Mouse (Mus musculus) T-cell, adult 66 days (primary cell): Measurements from ENCODE around the gene Mettl16. TPM values are rescaled to one million over a fixed set of nuclear protein-coding genes. Genes with fewer than 3 reads are reported as not detected.

ENCODE experiments used
- total RNA-seq, 2 experiments: library from RNA; stranded (reverse); gene quantifications; 3 replicates in 1 of 2; 4 replicates in 1 of 2; pipeline ENCODE4 v1.2.4; 2023

The Mettl16 gene
- total RNA-seq = 10 to 100 TPM; 46.9 to 50.0 TPM

GRCm38 (mm10) chr11:74770595-74771207, at the start of gene Mettl16:
Mettl16 (plus strand) TSS chr11:74770830.

GRCm38 (mm10) chr11:74724235-74724791, 46.3 kb upstream of the Mettl16 start, which contains the start of gene Pafah1b1:
Pafah1b1 (minus strand) TSS chr11:74724670.

GRCm38 (mm10) chr11:74830256-74831161, 59.9 kb downstream of the Mettl16 start, which contains the start of gene Mnt:
Mnt (plus strand) TSS chr11:74830920.

Other genes starting within 250 kb of the Mettl16 start
- 1 to 10 TPM; 6.4 to 9.5 TPM for gene Rap1gap2, start 159.9 kb upstream of the Mettl16 start, total RNA-seq
- not detected for gene Ccdc92b, start 151.2 kb upstream of the Mettl16 start, total RNA-seq
- 10 to 100 TPM; 42.8 to 46.7 TPM for gene Cluh, start 121.3 kb upstream of the Mettl16 start, total RNA-seq
- 100 to 1,000 TPM; 124 to 139 TPM for gene Pafah1b1, start 46.2 kb upstream of the Mettl16 start, total RNA-seq
- 10 to 100 TPM; 56.1 to 56.8 TPM for gene Mnt, start 60.1 kb downstream of the Mettl16 start, total RNA-seq
- 10 to 100 TPM in 1 of 2 experiments, 1 to 10 TPM in 1; 6.8 to 12.1 TPM for gene Sgsm2, start 126.2 kb downstream of the Mettl16 start, total RNA-seq
- 10 to 100 TPM; 88.7 to 90.9 TPM for gene Tsr1, start 127.2 kb downstream of the Mettl16 start, total RNA-seq
- 10 to 100 TPM; 59.4 to 74.2 TPM for gene Smg6, start 155.0 kb downstream of the Mettl16 start, total RNA-seq
- 10 to 100 TPM in 1 of 2 experiments, 1 to 10 TPM in 1; 8.9 to 11.7 TPM for gene Srr, start 155.1 kb downstream of the Mettl16 start, total RNA-seq